Mouse (Mus musculus) splenic B cell, adult 2 months (primary cell): ENCODE data around the gene Plcxd2.
A peak's percentile ranks its signal among the peaks of the same experiment; 100 is the strongest.

ENCODE experiments used
- DNase-seq: peaks from one replicate; pipeline ENCODE4 v3.0.0-alpha.2; 2011; ENCODE audit warnings: low read depth, low spot score
- H3K27me3 ChIP-seq: 2 replicates; pipeline ENCODE4 v1.6.1; 2012; ENCODE audit warnings: mild to moderate bottlenecking, low read length, moderate library complexity, mixed read lengths; ENCODE audit not compliant: control insufficient read depth, poor library complexity, insufficient read depth, severe bottlenecking
- H3K36me3 ChIP-seq: 2 replicates; pipeline ENCODE4 v1.6.1; 2012; ENCODE audit warnings: mild to moderate bottlenecking, low read length, moderate library complexity, mixed read lengths; ENCODE audit not compliant: control insufficient read depth, poor library complexity, insufficient read depth, severe bottlenecking

Plcxd2 gene

DNA sequence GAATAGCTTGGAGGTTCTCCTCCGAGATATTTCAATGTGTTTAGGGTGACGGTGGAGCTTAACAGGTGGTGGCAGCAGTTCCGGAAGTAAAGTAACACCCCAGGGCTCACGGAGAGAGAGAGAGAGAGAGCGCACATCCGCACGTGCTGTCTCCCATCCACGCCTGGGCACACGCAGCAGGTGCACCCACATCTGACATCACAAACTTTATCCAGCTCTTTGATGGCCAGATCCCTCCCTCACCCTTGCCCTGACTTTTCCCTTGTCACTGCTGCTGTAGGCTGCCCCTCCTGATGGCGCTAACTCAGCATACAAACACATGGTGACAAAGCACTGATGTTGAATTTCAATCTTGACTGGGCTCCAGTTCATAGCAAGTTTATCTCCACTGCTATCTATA lies 3.8 kb downstream of the Plcxd2 start:
- H3K36me3 ChIP-seq, result no peaks in the 10 kb centered on the region
- DNase-seq, result peak; percentile 31
- H3K27me3 ChIP-seq, result no peaks in the 10 kb centered on the region

GRCm38 (mm10) chr16:46001550-46002166 lies 8.4 kb downstream of the Plcxd2 start:
- peak; percentile 69 for DNase-seq
- Histone ChIP-seq H3K27me3 (no peaks in the 10 kb centered on the region), H3K36me3 (no peaks in the 10 kb centered on the region)

- no peaks in the 10 kb centered on the region for H3K36me3 ChIP-seq
- DNase-seq, result peak; percentile 45
- H3K27me3 ChIP-seq, result no peaks in the 10 kb centered on the region
These were observed 9.0 kb downstream of the Plcxd2 start for GRCm38 (mm10) chr16:46000976-46001375.

DNA sequence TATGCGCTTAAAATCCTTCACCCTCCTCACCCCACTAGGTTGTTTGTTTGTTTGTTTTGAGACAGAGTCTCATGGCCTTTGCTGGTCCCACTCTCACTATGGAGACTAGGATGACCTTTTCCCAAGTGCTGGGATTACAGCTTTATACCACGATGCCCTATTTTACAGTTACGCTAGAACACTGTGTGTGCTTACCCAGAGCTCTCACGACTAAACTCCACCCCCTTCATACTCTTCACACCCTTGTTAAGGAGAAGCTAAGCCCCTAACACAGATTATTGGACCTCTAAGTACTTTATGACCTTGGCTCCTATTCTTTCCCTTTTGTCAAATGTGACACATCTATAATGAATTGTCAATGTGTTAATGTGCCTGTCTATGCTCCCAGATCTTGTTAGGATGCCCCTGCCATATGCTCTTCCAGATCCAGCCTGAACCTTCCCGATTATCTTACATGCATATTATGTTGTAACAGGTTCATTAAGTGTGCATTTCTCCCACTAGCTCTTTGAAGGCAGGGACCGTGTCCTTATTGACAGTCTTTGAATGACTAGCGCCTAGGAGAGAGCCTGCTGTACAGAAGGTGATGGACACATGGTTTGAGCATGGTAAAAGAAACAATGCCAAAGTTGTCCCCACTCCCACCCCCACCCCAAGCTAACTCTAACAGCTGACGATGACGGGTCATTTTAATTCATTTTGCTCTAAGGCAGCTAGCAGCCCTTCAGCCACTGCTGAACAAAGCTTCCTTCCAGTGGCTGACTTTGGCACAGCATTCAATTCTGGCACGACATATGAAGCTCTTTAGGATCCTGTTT lies 10.4 kb downstream of the Plcxd2 start:
- no peaks in the 10 kb centered on the region for H3K27me3 ChIP-seq
- no peak for DNase-seq
- H3K36me3 ChIP-seq, result no peaks in the 10 kb centered on the region

DNA sequence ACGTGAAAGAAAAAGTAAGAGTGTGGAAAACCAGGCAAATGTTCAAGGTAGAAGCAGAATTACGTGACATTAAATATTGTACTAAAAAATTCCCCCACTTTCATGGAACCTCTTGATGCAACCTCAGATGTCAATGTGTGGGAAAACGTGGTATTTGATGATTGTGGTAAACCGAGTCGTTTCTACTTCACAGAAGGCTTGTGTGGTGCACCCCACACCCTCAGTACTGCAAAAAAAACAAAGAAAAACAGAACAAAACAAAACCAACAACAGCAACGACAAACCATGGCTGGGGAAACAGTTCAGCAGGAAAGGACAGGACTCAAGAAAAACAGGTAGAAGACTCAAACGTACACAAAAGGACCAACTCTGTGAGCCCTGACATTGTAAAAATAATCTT lies 11.8 kb downstream of the Plcxd2 start:
- Histone ChIP-seq H3K27me3 (no peaks in the 10 kb centered on the region), H3K36me3 (no peaks in the 10 kb centered on the region)
- DNase-seq, result no peak

GRCm38 (mm10) chr16:45990901-45991676 lies 18.9 kb downstream of the Plcxd2 start:
- H3K36me3 ChIP-seq, result no peaks in the 10 kb centered on the region
- DNase-seq, result peak; percentile 54
- no peaks in the 10 kb centered on the region for H3K27me3 ChIP-seq

GRCm38 (mm10) chr16:45986236-45986635 lies 23.8 kb downstream of the Plcxd2 start:
- Histone ChIP-seq H3K27me3 (no peaks in the 10 kb centered on the region), H3K36me3 (no peaks in the 10 kb centered on the region)
- DNase-seq, result no peak

DNA sequence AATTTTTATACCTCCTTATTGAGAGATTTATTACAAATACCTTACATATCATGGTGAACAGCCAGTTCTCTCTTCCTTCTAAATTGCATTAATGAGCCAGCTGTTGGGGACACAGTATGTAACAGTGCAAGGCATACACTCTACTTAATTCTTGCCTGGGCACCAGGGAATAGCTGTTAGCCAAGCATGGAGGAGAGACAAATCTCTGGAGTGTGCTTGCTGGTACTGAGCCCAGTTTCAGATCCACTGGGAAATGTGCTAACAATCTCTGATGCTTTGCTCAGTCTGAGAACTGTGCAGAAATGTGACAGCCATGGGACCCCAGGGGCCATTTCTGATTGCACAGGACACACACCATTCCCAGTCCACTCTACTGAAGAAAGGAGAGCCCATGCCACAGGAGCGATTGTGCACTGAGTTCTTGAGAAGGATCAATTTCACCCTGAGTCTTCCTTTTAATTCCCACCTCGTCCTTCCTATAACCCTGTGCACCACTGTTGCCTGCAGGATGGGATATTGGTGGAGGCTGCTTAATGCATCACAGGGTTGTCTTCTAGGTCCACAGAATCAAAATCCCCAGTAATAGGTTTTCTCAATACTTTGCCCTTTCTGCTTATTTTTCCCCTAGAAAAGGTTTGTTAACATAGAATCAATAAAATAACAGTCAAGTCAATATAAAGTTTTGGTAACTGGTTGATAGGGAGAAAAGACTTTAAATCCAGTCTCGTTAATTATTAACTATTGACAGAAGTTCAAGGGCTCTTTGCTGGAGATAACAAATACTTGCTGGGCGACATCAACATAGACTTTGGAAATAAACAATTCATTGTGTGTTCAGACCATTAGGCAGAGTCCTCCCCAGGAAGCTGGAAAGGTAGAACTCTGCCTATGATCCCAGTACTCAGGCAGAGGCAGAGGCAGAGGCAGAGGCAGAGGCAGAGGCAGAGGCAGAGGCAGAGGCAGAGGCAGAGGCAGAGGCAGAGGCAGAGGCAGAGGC lies 25.1 kb downstream of the Plcxd2 start:
- no peak for DNase-seq

DNA sequence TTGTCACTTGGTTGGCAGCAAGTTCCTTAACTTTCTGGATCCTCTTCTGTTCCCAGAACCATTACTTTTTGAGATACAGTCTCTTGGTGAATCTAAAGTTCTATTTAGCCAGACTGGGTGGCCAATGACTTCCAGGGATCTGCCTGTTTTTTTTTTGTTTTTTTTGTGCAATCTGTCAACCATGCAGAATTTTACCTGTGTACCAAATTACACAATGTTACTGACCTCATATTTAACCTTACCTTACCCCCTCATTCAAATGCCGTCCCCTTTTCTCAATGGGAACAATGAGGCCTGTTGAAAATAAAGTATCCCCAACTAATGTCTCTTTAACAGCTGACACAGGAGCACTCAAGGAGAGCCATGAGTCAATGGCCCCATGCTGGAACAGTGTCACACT lies 33.8 kb downstream of the Plcxd2 start:
- Histone ChIP-seq H3K27me3 (no peaks in the 10 kb centered on the region), H3K36me3 (peaks cover 4% of the 10 kb centered on the region)
- DNase-seq, result no peak

More for the DNA sequence above, 25.1 kb downstream of the Plcxd2 start:
- Histone ChIP-seq H3K27me3 (no peaks in the 10 kb centered on the region), H3K36me3 (no peaks in the 10 kb centered on the region)

DNA sequence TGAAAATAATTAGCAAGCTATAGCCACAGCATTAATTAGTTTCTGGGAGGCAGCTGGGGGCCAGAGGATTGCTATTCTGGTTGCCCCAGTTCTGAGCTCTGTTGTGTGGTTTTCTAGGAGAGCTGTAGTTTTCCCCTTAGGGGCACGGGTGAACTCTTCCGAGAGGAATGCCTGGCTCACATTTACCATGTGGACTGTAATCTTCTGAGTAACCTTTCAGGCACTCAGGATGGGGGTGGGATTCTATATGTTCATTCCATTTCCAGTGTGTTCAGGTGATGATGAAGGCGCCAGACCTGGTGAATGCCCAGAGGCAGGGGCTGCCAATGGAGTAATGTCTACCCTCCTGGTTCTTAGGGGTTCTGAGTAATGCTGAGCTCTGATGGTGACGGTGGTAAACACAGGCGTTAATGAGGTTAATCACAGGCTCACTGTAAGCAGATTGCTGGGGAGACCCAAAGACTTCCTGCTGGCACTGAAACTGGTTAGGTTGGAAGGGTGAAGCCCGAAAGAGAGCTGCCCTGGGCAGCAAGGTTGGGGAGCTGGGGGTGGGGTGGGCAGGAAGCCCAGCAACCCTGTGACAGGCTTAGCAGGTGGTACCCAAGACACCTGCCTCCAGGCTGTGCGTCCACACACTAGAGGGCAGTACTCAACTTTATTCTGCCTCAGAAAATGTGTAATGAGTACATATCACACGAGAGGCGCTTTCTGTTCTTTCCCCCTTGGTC lies 35.9 kb downstream of the Plcxd2 start:
- no peaks in the 10 kb centered on the region for H3K27me3 ChIP-seq
- H3K36me3 ChIP-seq, result peaks cover 4% of the 10 kb centered on the region
- DNase-seq, result peak; percentile 21

DNA sequence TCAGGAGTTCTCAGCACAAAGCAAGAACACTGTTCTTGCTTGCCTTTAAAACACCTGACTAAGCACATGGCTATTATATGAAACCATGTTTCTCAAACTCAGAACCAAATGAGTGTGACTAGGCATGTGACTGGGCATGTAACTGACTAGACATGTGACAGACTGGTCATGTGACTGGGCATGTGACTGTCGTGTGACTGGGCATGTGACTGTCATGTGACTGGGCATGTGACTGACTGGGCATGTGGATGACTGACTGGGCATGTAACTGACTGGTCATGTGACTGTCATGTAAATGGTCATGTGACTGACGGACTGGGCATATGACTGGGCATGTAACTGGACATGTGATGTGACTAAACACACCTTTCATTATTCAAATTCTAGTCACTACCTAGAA lies 39.8 kb downstream of the Plcxd2 start:
- Histone ChIP-seq H3K36me3 (peaks cover 3% of the 10 kb centered on the region; the same call in 1 of the 2 replicates), H3K27me3 (no peaks in the 10 kb centered on the region)
- DNase-seq, result peak; percentile 53

GRCm38 (mm10) chr16:45968716-45969115 lies 41.3 kb downstream of the Plcxd2 start:
- no peaks in the 10 kb centered on the region for H3K27me3 ChIP-seq
- no peaks in the 10 kb centered on the region; the same call in 1 of the 2 replicates for H3K36me3 ChIP-seq
- DNase-seq, result no peak

DNA sequence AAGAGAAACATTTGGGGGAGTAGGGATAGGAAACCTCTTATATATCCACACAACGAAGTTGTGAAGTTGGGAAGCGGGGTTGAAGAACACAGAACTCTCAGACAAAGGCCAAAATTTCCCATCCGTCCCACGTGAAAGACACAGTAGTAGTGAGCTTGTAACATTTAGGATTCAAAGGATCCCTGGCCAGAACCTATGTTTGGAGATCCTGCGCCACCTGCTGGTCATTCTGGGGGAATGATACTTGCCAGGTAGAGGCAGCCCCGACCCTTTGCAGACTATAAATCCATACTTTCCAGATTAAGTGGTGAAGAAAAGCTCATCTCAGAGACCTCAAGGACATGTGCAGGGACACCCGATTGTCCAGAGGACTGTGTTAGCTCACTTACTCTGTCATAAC lies 42.5 kb downstream of the Plcxd2 start:
- DNase-seq, result peak; percentile 67
- H3K36me3 ChIP-seq, result no peaks in the 10 kb centered on the region; the same call in 1 of the 2 replicates
- H3K27me3 ChIP-seq, result no peaks in the 10 kb centered on the region
